11 mouse cellular contexts compared by ENCODE assay signal in the genomic region with DNA sequence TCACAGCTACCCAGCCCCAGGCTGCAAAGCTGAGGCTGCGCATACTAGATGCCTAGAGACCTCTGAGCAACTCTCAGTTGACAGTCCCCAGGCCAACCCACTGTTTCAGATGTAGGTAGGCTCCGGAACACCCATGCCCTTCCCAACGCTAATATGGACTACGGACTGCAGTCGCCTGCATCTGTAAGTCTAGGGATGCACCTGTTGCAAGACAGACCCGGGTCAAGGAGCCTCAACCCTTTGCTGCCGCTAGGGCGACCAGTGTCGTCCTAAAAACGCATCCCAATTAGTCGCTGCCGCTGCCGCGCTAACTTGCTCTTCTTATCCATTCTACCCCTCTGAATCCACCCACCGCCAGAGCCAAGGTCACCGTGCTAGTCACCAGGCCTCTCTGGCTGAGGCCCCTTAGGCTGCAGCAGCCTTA. TPM values are rescaled to one million over a fixed set of nuclear protein-coding genes. Genes with fewer than 3 reads are reported as not detected.
DNase-seq lines count a peak whose midpoint lies in the region; ATAC-seq lines count a peak whose summit lies in the region.
"Had no signal": no experiment of that assay in that cellular context is flagged by ENCODE, and none has a peak within 500 bp of the region (broad histone marks: within the 10 kb centered on the region; RNA-seq: fewer than 3 reads in every experiment).

No protein-coding gene starts in this region.

- ATAC-seq in megakaryocyte, adult 5-6 weeks (ENCODE audit: poor library complexity, severe bottlenecking), result no peak
- no peak for ATAC-seq in limb, embryonic 12.5 days (ENCODE audit: insufficient number of reproducible peaks, insufficient read depth, low FRiP score, low TSS enrichment, low read depth)

- no peak overlapping the region for H3K9ac ChIP-seq in limb, embryonic 12.5 days (replicated peaks)
- H3K9ac ChIP-seq: lung, embryonic 14.5 days had no signal

- 0 out of 2 replicates have a peak, but pooled peaks cover 11% of the 10 kb centered on the region for H3K9me3 ChIP-seq in megakaryocyte, embryonic 14.5 days
- H3K9me3 ChIP-seq in limb, embryonic 12.5 days, result no peaks in the 10 kb centered on the region

- H3K36me3 ChIP-seq in megakaryocyte, embryonic 14.5 days (replicated peaks; ENCODE audit: low read length), result no peaks in the 10 kb centered on the region
- no peaks in the 10 kb centered on the region for H3K36me3 ChIP-seq in limb, embryonic 12.5 days

- H3K4me1 ChIP-seq in megakaryocyte, embryonic 14.5 days, result peaks cover 35% of the 10 kb centered on the region
- H3K4me1 ChIP-seq in limb, embryonic 12.5 days (replicated peaks), result peaks cover 8% of the 10 kb centered on the region

- H3K4me2 ChIP-seq in limb, embryonic 12.5 days, result no peak overlapping the region
- H3K4me2 ChIP-seq: lung, embryonic 14.5 days had no signal

- peak; percentile 60 for DNase-seq in embryo, embryonic 9.5 days (ENCODE audit: extremely low spot score)
- DNase-seq in thymus, postnatal 36 days, result peak; percentile 34 to 43
- no peak for DNase-seq in lung, postnatal 36 days
- no peak for DNase-seq in right cerebral cortex, postnatal 36 days (ENCODE audit: low spot score in 2 of 2)
- DNase-seq: cerebellum, adult 18-20 months; lung, embryonic 14.5 days had no signal

- H3K27ac ChIP-seq in limb, embryonic 12.5 days, result no peak overlapping the region
- H3K27ac ChIP-seq: stomach, postnatal 0 days had no signal

- under 1% methylated on average over 16 of the region's 16 CpGs for WGBS in limb, embryonic 12.5 days

- peak overlapping the region; percentile 42 for H3K4me3 ChIP-seq in megakaryocyte, embryonic 14.5 days (replicated peaks)
- H3K4me3 ChIP-seq in limb, embryonic 12.5 days (replicated peaks), result 0 out of 2 replicates have a peak overlapping the region, but pooled peaks have one; percentile 2

- H3K27me3 ChIP-seq in megakaryocyte, embryonic 14.5 days (replicated peaks), result peaks cover 81% of the 10 kb centered on the region
- peaks cover 74% of the 10 kb centered on the region for H3K27me3 ChIP-seq in limb, embryonic 12.5 days

RNA-seq across cellular contexts. Expression of a gene that starts 3.4 kb away (rescaled TPM):
- polyA plus RNA-seq in megakaryocyte, embryonic 14.5 days (2012; ENCODE audit: insufficient read depth, low replicate concordance), result not detected in 2 replicates
- total RNA-seq in megakaryocyte, adult 5-6 weeks (2015), result not detected in 2 replicates
- total RNA-seq in megakaryocyte, adult 5-6 weeks (2017), result not detected in 2 replicates
- polyA plus RNA-seq in limb, embryonic 12.5 days (2016; fragmentation: Nextera tagmentation; extraction: Ambion mirVana), result not detected in 2 replicates
- total RNA-seq: layer of hippocampus, adult 18-20 months had no signal
- polyA plus RNA-seq: lung, embryonic 14.5 days; stomach, postnatal 0 days had no signal

Comparison
In these comparisons a context has a peak if more than half of its experiments do, and no peak if none do; other contexts are left out.
1. DNase-seq: peak in embryo, embryonic 9.5 days (single experiment) and thymus, postnatal 36 days (2 of 2); none in lung, postnatal 36 days (single experiment) and right cerebral cortex, postnatal 36 days (0 of 2).